Mouse (Mus musculus): ENCODE results near the gene Agbl5. TPM values are rescaled to one million over a fixed set of nuclear protein-coding genes. Genes with fewer than 3 reads are reported as not detected.

Gene Agbl5
- polyA plus RNA-seq, 1 experiment from 2014 or later: 28.8 TPM

Other genes starting within 250 kb of the Agbl5 start
- gene Slc35f6, start 240.8 kb upstream of the Agbl5 start, polyA plus RNA-seq (2016; fragmentation: Nextera tagmentation; extraction: Ambion mirVana): 22.0 and 24.6 TPM in 2 replicates
- 325 and 333 TPM in 2 replicates for gene Cenpa, start 221.9 kb upstream of the Agbl5 start, polyA plus RNA-seq (2016; fragmentation: Nextera tagmentation; extraction: Ambion mirVana)
- 109 and 134 TPM in 2 replicates for gene Dpysl5, start 177.1 kb upstream of the Agbl5 start, polyA plus RNA-seq (2016; fragmentation: Nextera tagmentation; extraction: Ambion mirVana)
- 58.4 and 60.5 TPM in 2 replicates for gene Mapre3, start 74.1 kb upstream of the Agbl5 start, polyA plus RNA-seq (2016; fragmentation: Nextera tagmentation; extraction: Ambion mirVana)
- gene Tmem214, start 20.7 kb upstream of the Agbl5 start, polyA plus RNA-seq (2016; fragmentation: Nextera tagmentation; extraction: Ambion mirVana): 52.5 and 56.4 TPM in 2 replicates
- gene Ost4, start 19.1 kb downstream of the Agbl5 start, polyA plus RNA-seq (2016; fragmentation: Nextera tagmentation; extraction: Ambion mirVana): 302 and 315 TPM in 2 replicates
- 39.1 and 52.4 TPM in 2 replicates for gene Emilin1, start 24.7 kb downstream of the Agbl5 start, polyA plus RNA-seq (2016; fragmentation: Nextera tagmentation; extraction: Ambion mirVana)
- 4.7 and 7.7 TPM in 2 replicates for gene Khk, start 32.7 kb downstream of the Agbl5 start, polyA plus RNA-seq (2016; fragmentation: Nextera tagmentation; extraction: Ambion mirVana)
- 6.4 and 7.3 TPM in 2 replicates for gene Cgref1, start 56.9 kb downstream of the Agbl5 start, polyA plus RNA-seq (2016; fragmentation: Nextera tagmentation; extraction: Ambion mirVana)
- gene Preb, start 71.7 kb downstream of the Agbl5 start, polyA plus RNA-seq (2016; fragmentation: Nextera tagmentation; extraction: Ambion mirVana): 131 and 133 TPM in 2 replicates
- gene Tcf23, start 80.0 kb downstream of the Agbl5 start, polyA plus RNA-seq (2016; fragmentation: Nextera tagmentation; extraction: Ambion mirVana): not detected in 2 replicates
- gene Atraid, start 159.6 kb downstream of the Agbl5 start, polyA plus RNA-seq (2016; fragmentation: Nextera tagmentation; extraction: Ambion mirVana): 96.6 and 100 TPM in 2 replicates
- 11.1 and 12.1 TPM in 2 replicates for gene Slc5a6, start 160.2 kb downstream of the Agbl5 start, polyA plus RNA-seq (2016; fragmentation: Nextera tagmentation; extraction: Ambion mirVana)
- 45.4 and 54.1 TPM in 2 replicates for gene Cad, start 166.1 kb downstream of the Agbl5 start, polyA plus RNA-seq (2016; fragmentation: Nextera tagmentation; extraction: Ambion mirVana)
- gene Dnajc5g, start 217.6 kb downstream of the Agbl5 start, polyA plus RNA-seq (2016; fragmentation: Nextera tagmentation; extraction: Ambion mirVana): not detected in 2 replicates
- 2.3 and 2.9 TPM in 2 replicates for gene Slc30a3, start 219.5 kb downstream of the Agbl5 start, polyA plus RNA-seq (2016; fragmentation: Nextera tagmentation; extraction: Ambion mirVana)
- not detected in 2 replicates for gene Trim54, start 228.0 kb downstream of the Agbl5 start, polyA plus RNA-seq (2016; fragmentation: Nextera tagmentation; extraction: Ambion mirVana)

Data from forebrain, embryonic 12.5 days (tissue).